Mouse (Mus musculus): ENCODE measurements around the gene Krt25.

DNA sequence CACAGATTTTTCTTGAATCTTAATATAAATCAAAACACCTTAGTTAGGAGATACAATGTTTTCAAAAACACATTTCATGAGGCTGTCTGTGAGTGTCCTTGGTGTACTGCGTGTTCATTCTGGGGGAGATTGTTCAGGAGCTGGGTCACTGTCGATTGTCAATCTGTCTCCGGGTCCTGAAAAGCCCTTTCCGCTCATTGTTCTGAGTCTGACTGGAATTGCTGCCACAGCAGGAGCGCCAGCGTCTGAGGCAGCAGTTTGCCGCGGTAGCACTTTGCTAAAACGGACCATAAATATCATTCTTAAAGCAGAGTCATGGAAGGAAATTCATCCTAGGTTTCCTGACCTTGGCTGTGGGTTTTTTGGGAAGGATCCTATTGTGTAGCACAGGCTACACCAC, 57.0 kb downstream of the Krt25 start:
- TF ChIP-seq CTCF (IDR thresholded peaks at IDR 0.05; ENCODE audit: borderline replicate concordance, extremely low read depth, insufficient read depth, insufficient read length) (no peak), POLR2A (IDR thresholded peaks at IDR 0.05; ENCODE audit: borderline replicate concordance, extremely low read depth, insufficient read depth, insufficient read length, poor library complexity, severe bottlenecking) (no peak)
